Mouse (Mus musculus) cerebellum, adult 2 months (tissue): ENCODE data around the gene Serpine1.

Experiments
- CTCF ChIP-seq: fragments of 200-500 bp; IDR thresholded peaks from 2 replicates; pipeline ENCODE4 v1.5.1; 2011; ENCODE audit warnings: low read depth, mild to moderate bottlenecking, control low read depth, low read length, moderate library complexity, borderline replicate concordance; ENCODE audit not compliant: insufficient read depth
- POLR2A ChIP-seq: fragments of 200-500 bp; IDR thresholded peaks from 2 replicates; pipeline ENCODE4 v1.6.1; 2011; ENCODE audit warnings: low read length, control low read depth, borderline replicate concordance; ENCODE audit not compliant: insufficient read depth

DNA sequence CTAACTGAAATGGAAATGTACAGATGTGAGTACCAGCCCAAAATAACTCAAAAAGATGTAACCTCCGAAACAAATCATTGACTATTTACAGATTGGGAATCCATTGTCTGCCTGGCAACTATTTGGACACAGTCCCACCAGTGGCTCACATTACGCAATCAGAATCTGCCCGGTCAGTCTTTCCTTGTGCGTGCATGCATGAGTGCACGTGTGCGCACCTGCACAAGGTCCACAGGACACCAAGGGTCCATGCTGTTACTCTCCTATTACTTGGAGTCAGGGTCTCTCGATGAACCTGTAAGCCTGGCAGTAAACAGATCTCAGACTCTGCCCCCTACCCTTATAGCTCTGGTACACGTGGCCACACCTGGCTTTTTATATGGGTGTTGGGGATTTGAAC is 35.6 kb upstream of the Serpine1 start:
- TF ChIP-seq CTCF (no peak), POLR2A (no peak)
